Mouse (Mus musculus) MEL (cell line): ENCODE measurements around the gene Apol8.

Experiments used
- CHD1 ChIP-seq: IDR thresholded peaks from 2 replicates; pipeline ENCODE4 v1.6.1; 2012; ENCODE audit warnings: low read depth, mild to moderate bottlenecking, inconsistent platforms, low read length, improper control_type of control experiment
- CHD2 ChIP-seq: IDR thresholded peaks from 2 replicates; pipeline ENCODE4 v1.6.1; 2011; ENCODE audit warnings: low read length, improper control_type of control experiment
- CTCF ChIP-seq, 3 experiments: IDR thresholded peaks in 2 of 3; conservative IDR thresholded peaks in 1 of 3; 2 replicates each; pipeline ENCODE4 v1.5.1; 2011 to 2012; ENCODE audit warnings: low read length in 3 of 3, low read depth in 2 of 3, mild to moderate bottlenecking in 2 of 3, improper control_type of control experiment in 1 of 3, inconsistent platforms in 1 of 3, mixed read lengths in 1 of 3, moderate library complexity in 1 of 3; ENCODE audit not compliant: control insufficient read depth in 1 of 3, insufficient read depth in 1 of 3, poor library complexity in 1 of 3, severe bottlenecking in 1 of 3
- E2F4 ChIP-seq: IDR thresholded peaks from 2 replicates; pipeline ENCODE4 v1.6.1; 2011; ENCODE audit warnings: low read depth, low read length, improper control_type of control experiment, borderline replicate concordance
- ELF1 ChIP-seq: IDR thresholded peaks from 2 replicates; pipeline ENCODE4 v1.6.1; 2014; ENCODE audit warnings: low read depth, mild to moderate bottlenecking, inconsistent platforms, low read length, improper control_type of control experiment, moderate library complexity
- EP300 ChIP-seq, 2 experiments: IDR thresholded peaks; 2 replicates each; pipeline ENCODE4 v1.6.1; 2011; ENCODE audit warnings: improper control_type of control experiment in 2 of 2, low read length in 2 of 2, low read depth in 1 of 2, mild to moderate bottlenecking in 1 of 2
- KAT2A ChIP-seq: conservative IDR thresholded peaks from 2 replicates; pipeline ENCODE4 v1.6.1; 2012; ENCODE audit warnings: low read depth, low read length, improper control_type of control experiment, inconsistent platforms
- MAFK ChIP-seq: IDR thresholded peaks from 2 replicates; pipeline ENCODE4 v1.6.1; 2011; ENCODE audit warnings: low read depth, mild to moderate bottlenecking, low read length, improper control_type of control experiment, borderline replicate concordance
- MAX ChIP-seq: IDR thresholded peaks from 2 replicates; pipeline ENCODE4 v1.6.1; 2011; ENCODE audit warnings: low read length, improper control_type of control experiment
- MEF2A ChIP-seq: IDR thresholded peaks from 2 replicates; pipeline ENCODE4 v1.6.1; 2014; ENCODE audit warnings: low read depth, mild to moderate bottlenecking, inconsistent platforms, low read length, improper control_type of control experiment; ENCODE audit not compliant: poor library complexity, insufficient replicate concordance, severe bottlenecking; ENCODE audit errors: extremely low read depth
- MXI1 ChIP-seq: IDR thresholded peaks from 2 replicates; pipeline ENCODE4 v1.6.1; 2011; ENCODE audit warnings: mild to moderate bottlenecking, low read depth, low read length, improper control_type of control experiment
- POLR2A ChIP-seq, 2 experiments: IDR thresholded peaks; 2 replicates each; pipeline ENCODE4 v1.6.1; 2011 to 2012; ENCODE audit warnings: low read length in 2 of 2, mild to moderate bottlenecking in 2 of 2, control low read depth in 1 of 2, improper control_type of control experiment in 1 of 2, low read depth in 1 of 2, moderate library complexity in 1 of 2; ENCODE audit not compliant: control insufficient read depth in 1 of 2, insufficient read depth in 1 of 2, poor library complexity in 1 of 2
- POLR2AphosphoS2 ChIP-seq: IDR thresholded peaks from 2 replicates; pipeline ENCODE4 v1.6.1; 2011; ENCODE audit warnings: low read length, improper control_type of control experiment
- USF1 ChIP-seq: IDR thresholded peaks from 2 replicates; pipeline ENCODE4 v1.6.1; 2014; ENCODE audit warnings: low read depth, mild to moderate bottlenecking, inconsistent platforms, low read length, improper control_type of control experiment, moderate library complexity

DNA sequence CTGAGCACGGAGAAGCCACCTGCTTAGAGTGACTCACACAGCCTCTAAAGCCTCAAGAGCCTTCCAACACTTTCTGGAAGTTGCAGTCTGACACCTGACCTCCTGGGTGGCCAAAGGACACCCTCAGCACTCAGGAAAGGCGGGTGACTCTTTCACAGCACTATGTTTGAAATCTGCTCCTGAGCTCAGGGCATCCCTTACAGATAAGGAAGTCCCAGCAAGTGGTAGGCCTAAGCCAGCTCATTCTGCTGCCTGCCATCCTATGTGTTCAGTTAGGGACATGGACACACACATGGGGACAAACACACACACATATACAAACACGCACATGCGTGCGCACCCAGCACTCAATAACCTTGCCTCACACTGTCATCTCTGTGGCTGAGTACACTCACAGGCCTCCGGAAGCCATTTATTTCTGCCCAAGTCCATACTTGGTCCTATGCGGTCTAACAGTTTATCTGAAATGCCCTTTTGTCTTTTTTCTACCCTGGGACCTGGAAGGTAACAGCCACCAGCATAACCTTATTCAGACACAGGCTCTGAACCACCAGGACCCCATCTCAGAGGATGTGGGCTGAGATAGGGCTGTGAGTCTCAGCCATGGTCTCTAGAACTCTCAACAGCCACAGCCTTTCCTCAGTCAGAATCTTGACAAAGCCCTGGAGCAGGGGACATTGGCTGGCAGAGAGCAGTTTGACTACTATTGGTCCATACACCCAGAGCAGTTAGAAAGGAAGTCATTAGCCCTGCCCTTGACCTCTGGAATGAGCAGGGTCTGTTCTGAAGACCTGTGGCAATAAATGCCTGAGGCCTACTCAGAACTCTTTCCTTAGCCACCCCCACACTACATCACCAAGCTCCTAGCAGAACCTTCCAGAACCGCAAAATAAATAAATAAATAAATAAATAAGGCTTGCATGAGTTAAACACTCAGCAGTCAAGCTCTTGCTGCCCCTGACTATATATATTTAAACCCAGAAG, 43.0 kb upstream of the Apol8 start:
- no peak for TF ChIP-seq EP300 (IDR thresholded peaks at IDR 0.05; ENCODE audit: low read depth in 1 of 2, low read length in 2 of 2)
- TF ChIP-seq CTCF (IDR thresholded peaks at IDR 0.05 in 2 of 3, conservative IDR thresholded peaks at IDR 0.05 in 1 of 3; ENCODE audit: control insufficient read depth in 1 of 3, insufficient read depth in 1 of 3, low read depth in 2 of 3, low read length in 3 of 3, poor library complexity in 1 of 3, severe bottlenecking in 1 of 3) = no peak
- no peak for TF ChIP-seq KAT2A
- no peak for TF ChIP-seq ELF1
- no peak for TF ChIP-seq POLR2A (IDR thresholded peaks at IDR 0.05; ENCODE audit: control insufficient read depth in 1 of 2, insufficient read depth in 1 of 2, low read depth in 1 of 2, low read length in 2 of 2, poor library complexity in 1 of 2)
- TF ChIP-seq E2F4 = no peak
- TF ChIP-seq MAFK = no peak
- TF ChIP-seq CHD2 = no peak
- no peak for TF ChIP-seq MXI1
- no peak for TF ChIP-seq MEF2A
- TF ChIP-seq MAX = no peak
- no peak for TF ChIP-seq POLR2AphosphoS2
- TF ChIP-seq USF1 = no peak
- TF ChIP-seq CHD1 = no peak
